Mouse (Mus musculus) kidney, embryonic 15.5 days (tissue): Measurements from ENCODE around the gene Mucl3. TPM values are rescaled to one million over a fixed set of nuclear protein-coding genes. Genes with fewer than 3 reads are reported as not detected.
A peak's percentile ranks its signal among the peaks of the same experiment; 100 is the strongest.

Experiments
- ATAC-seq: fragments of 200-750 bp; cut with Nextera tagmentation; replicated peaks from 2 replicates; pipeline ENCODE4 v1.8.0; 2017; ENCODE audit warnings: moderate TSS enrichment; ENCODE audit not compliant: low FRiP score
- H3K27ac ChIP-seq: fragments of 300-500 bp; sonication (generic); 2 replicates; pipeline ENCODE4 v1.5.1; 2015; ENCODE audit warnings: mild to moderate bottlenecking, inconsistent platforms
- H3K27me3 ChIP-seq: fragments of 300-500 bp; sonication (generic); 2 replicates; pipeline ENCODE4 v1.6.1; 2015; ENCODE audit warnings: inconsistent platforms
- H3K36me3 ChIP-seq: fragments of 300-500 bp; sonication (generic); 2 replicates; pipeline ENCODE4 v1.6.1; 2015; ENCODE audit warnings: inconsistent platforms
- H3K4me1 ChIP-seq: fragments of 300-500 bp; sonication (generic); 2 replicates; pipeline ENCODE4 v1.6.1; 2015; ENCODE audit warnings: inconsistent platforms
- H3K4me2 ChIP-seq: fragments of 300-500 bp; sonication (generic); 2 replicates; pipeline ENCODE4 v1.6.1; 2015; ENCODE audit warnings: moderate library complexity, mild to moderate bottlenecking, inconsistent platforms
- H3K4me3 ChIP-seq: fragments of 300-500 bp; sonication (generic); replicated peaks from 2 replicates; pipeline ENCODE4 v1.5.1; 2015; ENCODE audit warnings: mild to moderate bottlenecking, inconsistent platforms
- H3K9ac ChIP-seq: fragments of 300-500 bp; sonication (generic); 2 replicates; pipeline ENCODE4 v1.6.1; 2015; ENCODE audit warnings: mild to moderate bottlenecking, inconsistent platforms
- H3K9me3 ChIP-seq: fragments of 300-500 bp; sonication (generic); replicated peaks from 2 replicates; pipeline ENCODE4 v1.6.1; 2016; ENCODE audit warnings: inconsistent platforms
- WGBS: fragments of 180-500 bp; shearing (Covaris S2); methylation state at CpG from one replicate; pipeline ENCODE4 v1.1.7; 2015; ENCODE audit warnings: mixed read lengths; 5-methylcytosine and 5-hydroxymethylcytosine counted together
- polyA plus RNA-seq: library from polyadenylated mRNA; unstranded; fragments of >200 nt; fragmentation: Nextera tagmentation; extraction: Ambion mirVana; gene quantifications from 2 replicates; pipeline ENCODE4 v1.2.1, GENCODE M21; 2015

Gene Mucl3
- polyA plus RNA-seq, 1 experiment from 2014 or later: 0.26 TPM

- no peak overlapping the region for H3K4me3 ChIP-seq
- H3K27me3 ChIP-seq: 0 out of 2 replicates have a peak, but pooled peaks cover 12% of the 10 kb centered on the region
- peak; percentile 62 for ATAC-seq
- peaks cover 8% of the 10 kb centered on the region; the same call in 1 of the 2 replicates for H3K4me1 ChIP-seq
- no peaks in the 10 kb centered on the region for H3K36me3 ChIP-seq
- H3K9me3 ChIP-seq: no peaks in the 10 kb centered on the region
- no peak overlapping the region for H3K4me2 ChIP-seq
- 23% methylated on average over 1 of the region's 1 CpGs for WGBS
- H3K27ac ChIP-seq: 0 out of 2 replicates have a peak overlapping the region, but pooled peaks have one; percentile 10
- H3K9ac ChIP-seq: no peak overlapping the region
Measured at GRCm38 (mm10) chr17:35633992-35634391, 9.5 kb downstream of the Mucl3 start.

DNA sequence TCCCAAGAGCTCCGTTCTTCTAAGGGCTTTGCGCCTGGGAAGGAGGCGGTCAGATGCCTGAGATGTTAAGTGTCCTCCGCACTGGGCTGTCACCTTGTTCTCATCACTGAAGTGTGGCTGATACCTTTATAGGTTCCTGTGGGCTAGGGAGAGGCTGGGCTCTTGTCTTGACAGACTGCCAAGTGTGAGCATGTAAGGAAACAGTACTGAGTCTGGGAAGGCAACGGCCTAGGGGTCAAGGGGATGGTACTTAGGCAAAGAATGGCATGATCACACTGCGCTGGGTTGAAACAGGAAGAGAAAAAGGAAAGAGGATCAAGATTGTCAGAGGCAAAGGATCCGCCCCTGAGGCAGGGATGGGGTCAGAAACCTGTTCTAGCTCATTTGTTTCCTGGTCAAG is 17.0 kb downstream of the Mucl3 start, which contains the start of gene Gm9573:
Gm9573 (minus strand) TSS at position 101 of the 400 bp plus-strand sequence.
- Histone ChIP-seq H3K27me3 (no peaks in the 10 kb centered on the region), H3K27ac (no peak within 1 kb of the TSS), H3K4me2 (no peak within 1 kb of the TSS), H3K9ac (no peak within 1 kb of the TSS), H3K9me3 (no peaks in the 10 kb centered on the region), H3K4me1 (no peaks in the 10 kb centered on the region), H3K4me3 (no peak within 1 kb of the TSS), H3K36me3 (no peaks in the 10 kb centered on the region)
- no peak for ATAC-seq
- 85% methylated on average over 7 of the region's 7 CpGs for whole genome bisulfite sequencing

DNA sequence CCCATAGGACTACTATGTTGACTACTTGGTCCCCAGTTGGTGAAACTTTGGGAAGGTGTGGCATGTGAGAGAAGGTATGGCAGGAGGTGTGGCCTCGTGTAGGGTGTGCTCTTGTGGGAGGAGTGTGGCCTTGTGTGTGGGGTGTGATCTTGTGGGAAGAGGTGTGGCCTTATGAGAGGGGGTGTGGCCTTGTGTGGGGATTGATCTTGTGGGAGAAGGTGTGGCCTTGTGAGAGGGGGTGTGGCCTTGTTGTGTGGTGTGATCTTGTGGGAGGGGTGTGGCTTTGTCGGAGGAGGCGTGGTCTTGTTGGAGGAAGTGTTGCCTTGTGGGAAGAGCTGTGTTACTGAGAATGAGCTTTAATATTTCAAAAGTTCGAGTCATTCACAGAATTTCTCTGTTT is 26.4 kb downstream of the Mucl3 start:
- H3K27ac ChIP-seq: no peak overlapping the region
- H3K4me1 ChIP-seq: no peaks in the 10 kb centered on the region
- WGBS: 81% methylated on average over 4 of the region's 4 CpGs
- H3K27me3 ChIP-seq: no peaks in the 10 kb centered on the region
- no peak overlapping the region for H3K9ac ChIP-seq
- no peaks in the 10 kb centered on the region for H3K36me3 ChIP-seq
- H3K4me3 ChIP-seq: no peak overlapping the region
- ATAC-seq: no peak
- H3K4me2 ChIP-seq: no peak overlapping the region
- no peaks in the 10 kb centered on the region for H3K9me3 ChIP-seq

GRCm38 (mm10) chr17:35601736-35602354 is 41.6 kb downstream of the Mucl3 start:
- Histone ChIP-seq H3K9ac (no peak overlapping the region), H3K9me3 (no peaks in the 10 kb centered on the region), H3K4me1 (no peaks in the 10 kb centered on the region), H3K4me2 (peak overlapping the region; percentile 34; the same call in 1 of the 2 replicates), H3K4me3 (no peak overlapping the region), H3K27me3 (no peaks in the 10 kb centered on the region), H3K36me3 (no peaks in the 10 kb centered on the region), H3K27ac (no peak overlapping the region)
- 42% methylated on average over 8 of the region's 8 CpGs for WGBS
- ATAC-seq: no peak

DNA sequence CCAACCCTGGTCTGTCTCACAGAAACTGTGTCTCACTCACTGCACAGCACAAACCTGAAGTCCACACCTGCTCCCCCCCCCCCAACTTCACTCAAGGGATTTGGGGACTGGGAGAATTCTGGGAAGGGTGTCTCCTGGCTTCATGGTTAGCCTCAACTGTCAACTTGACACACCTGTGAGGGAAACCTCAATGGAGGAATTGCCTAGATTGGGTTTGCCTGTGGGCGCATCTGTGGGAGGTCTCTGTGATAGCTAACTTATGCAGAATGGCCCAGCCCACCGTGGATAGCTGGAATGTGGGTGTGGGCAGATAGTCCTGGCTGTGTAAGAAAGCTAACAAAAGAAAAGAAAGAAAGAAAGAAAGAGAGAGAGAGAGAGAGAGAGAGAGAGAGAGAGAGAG is 42.2 kb downstream of the Mucl3 start, which contains the start of gene Sfta2:
Sfta2 (plus strand) TSS at position 301 of the 400 bp plus-strand sequence.
- Histone ChIP-seq H3K4me1 (no peaks in the 10 kb centered on the region), H3K4me2 (peak within 1 kb of the TSS; percentile 34; the same call in 1 of the 2 replicates), H3K9me3 (no peaks in the 10 kb centered on the region), H3K9ac (no peak within 1 kb of the TSS), H3K27me3 (no peaks in the 10 kb centered on the region), H3K36me3 (no peaks in the 10 kb centered on the region), H3K4me3 (no peak within 1 kb of the TSS), H3K27ac (no peak within 1 kb of the TSS)
- WGBS: 56% methylated on average over 2 of the region's 2 CpGs
- ATAC-seq: no peak

- no peaks in the 10 kb centered on the region for H3K9me3 ChIP-seq
- H3K36me3 ChIP-seq: no peaks in the 10 kb centered on the region
- ATAC-seq: no peak
- no peak overlapping the region for H3K4me2 ChIP-seq
- WGBS: 93% methylated on average over 3 of the region's 3 CpGs
- H3K4me3 ChIP-seq: no peak overlapping the region
- 0 out of 2 replicates have a peak, but pooled peaks cover 3% of the 10 kb centered on the region for H3K27me3 ChIP-seq
- H3K4me1 ChIP-seq: no peaks in the 10 kb centered on the region
- H3K27ac ChIP-seq: no peak overlapping the region
- H3K9ac ChIP-seq: no peak overlapping the region
Measured at GRCm38 (mm10) chr17:35597399-35597798, 46.1 kb downstream of the Mucl3 start.

GRCm38 (mm10) chr17:35594456-35594855 is 49.0 kb downstream of the Mucl3 start:
- H3K4me3 ChIP-seq: no peak overlapping the region
- peaks cover 7% of the 10 kb centered on the region; the same call in 1 of the 2 replicates for H3K4me1 ChIP-seq
- no peaks in the 10 kb centered on the region for H3K36me3 ChIP-seq
- no peak overlapping the region for H3K4me2 ChIP-seq
- no peaks in the 10 kb centered on the region for H3K9me3 ChIP-seq
- no peak overlapping the region for H3K9ac ChIP-seq
- H3K27ac ChIP-seq: no peak overlapping the region
- 0 out of 2 replicates have a peak, but pooled peaks cover 3% of the 10 kb centered on the region for H3K27me3 ChIP-seq
- no peak for ATAC-seq
- WGBS: 84% methylated on average over 7 of the region's 7 CpGs

- ATAC-seq: no peak
- Histone ChIP-seq H3K27me3 (0 out of 2 replicates have a peak, but pooled peaks cover 3% of the 10 kb centered on the region), H3K9me3 (no peaks in the 10 kb centered on the region), H3K4me3 (no peak overlapping the region), H3K9ac (no peak overlapping the region), H3K4me2 (no peak overlapping the region), H3K4me1 (peaks cover 7% of the 10 kb centered on the region; the same call in 1 of the 2 replicates), H3K27ac (no peak overlapping the region), H3K36me3 (no peaks in the 10 kb centered on the region)
- 41% methylated on average over 4 of the region's 4 CpGs for WGBS
Measured at GRCm38 (mm10) chr17:35593786-35594185, 49.7 kb downstream of the Mucl3 start.

GRCm38 (mm10) chr17:35592131-35592530 is 51.4 kb downstream of the Mucl3 start:
- H3K4me3 ChIP-seq: no peak overlapping the region
- H3K9me3 ChIP-seq: no peaks in the 10 kb centered on the region
- H3K9ac ChIP-seq: no peak overlapping the region
- H3K36me3 ChIP-seq: no peaks in the 10 kb centered on the region
- peaks cover 7% of the 10 kb centered on the region; the same call in 1 of the 2 replicates for H3K4me1 ChIP-seq
- WGBS: 83% methylated on average over 9 of the region's 9 CpGs
- 0 out of 2 replicates have a peak, but pooled peaks cover 3% of the 10 kb centered on the region for H3K27me3 ChIP-seq
- no peak overlapping the region for H3K27ac ChIP-seq
- ATAC-seq: no peak
- H3K4me2 ChIP-seq: no peak overlapping the region

DNA sequence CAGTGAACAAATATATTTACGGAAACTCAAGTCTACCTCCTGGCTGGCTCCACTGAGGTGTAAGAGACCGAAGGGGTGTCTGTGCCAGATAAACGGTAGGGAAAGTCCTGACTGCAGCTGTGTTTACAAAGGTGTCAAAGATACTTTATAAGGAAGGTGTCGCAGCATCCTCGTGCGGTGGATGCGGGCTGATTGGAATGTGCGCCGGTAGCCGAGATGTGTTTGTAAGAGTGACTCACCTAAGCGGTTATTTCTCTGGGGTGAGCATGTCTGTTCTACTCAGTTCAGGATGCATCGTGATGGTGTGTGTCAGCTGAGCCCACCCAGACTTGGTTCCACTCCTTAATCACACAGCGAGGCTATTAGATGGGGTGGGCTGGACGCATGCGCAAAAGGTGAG is 51.8 kb downstream of the Mucl3 start:
- H3K36me3 ChIP-seq: no peaks in the 10 kb centered on the region
- no peaks in the 10 kb centered on the region for H3K9me3 ChIP-seq
- ATAC-seq: no peak
- H3K4me3 ChIP-seq: no peak overlapping the region
- 87% methylated on average over 15 of the region's 15 CpGs for WGBS
- H3K27ac ChIP-seq: no peak overlapping the region
- H3K27me3 ChIP-seq: 0 out of 2 replicates have a peak, but pooled peaks cover 3% of the 10 kb centered on the region
- H3K4me2 ChIP-seq: no peak overlapping the region
- peaks cover 7% of the 10 kb centered on the region; the same call in 1 of the 2 replicates for H3K4me1 ChIP-seq
- no peak overlapping the region for H3K9ac ChIP-seq

GRCm38 (mm10) chr17:35591219-35591578 is 52.3 kb downstream of the Mucl3 start:
- Histone ChIP-seq H3K4me3 (no peak overlapping the region), H3K27me3 (0 out of 2 replicates have a peak, but pooled peaks cover 3% of the 10 kb centered on the region), H3K4me1 (peaks cover 7% of the 10 kb centered on the region; the same call in 1 of the 2 replicates), H3K4me2 (no peak overlapping the region), H3K36me3 (no peaks in the 10 kb centered on the region), H3K9me3 (no peaks in the 10 kb centered on the region), H3K27ac (no peak overlapping the region), H3K9ac (no peak overlapping the region)
- WGBS: 93% methylated on average over 7 of the region's 7 CpGs
- no peak for ATAC-seq

- Histone ChIP-seq H3K27me3 (0 out of 2 replicates have a peak, but pooled peaks cover 3% of the 10 kb centered on the region), H3K4me2 (peak overlapping the region; percentile 46), H3K4me3 (no peak overlapping the region), H3K9me3 (no peaks in the 10 kb centered on the region), H3K4me1 (peaks cover 7% of the 10 kb centered on the region; the same call in 1 of the 2 replicates), H3K36me3 (no peaks in the 10 kb centered on the region), H3K9ac (no peak overlapping the region), H3K27ac (no peak overlapping the region)
- ATAC-seq: peak; percentile 52; the same call in 1 of the 2 replicates
- WGBS: 33% methylated on average over 21 of the region's 21 CpGs
Measured at GRCm38 (mm10) chr17:35590410-35591218, 52.9 kb downstream of the Mucl3 start.
